Mouse (Mus musculus) hindbrain, embryonic 14.5 days (tissue): ENCODE results near the gene Myo15b. TPM values are rescaled to one million over a fixed set of nuclear protein-coding genes. Genes with fewer than 3 reads are reported as not detected.

Source experiments
- ATAC-seq: fragments of 200-750 bp; cut with Nextera tagmentation; 2 replicates; pipeline ENCODE4 v1.8.0; 2017; ENCODE audit warnings: moderate number of reproducible peaks, mild to moderate bottlenecking, moderate TSS enrichment, moderate library complexity; ENCODE audit not compliant: low FRiP score
- DNase-seq: peaks from one replicate; pipeline ENCODE4 v3.0.0-alpha.2; 2015; ENCODE audit warnings: low spot score
- H3K27ac ChIP-seq: fragments of 300-500 bp; sonication (generic); 2 replicates; pipeline ENCODE4 v1.5.1; 2014; ENCODE audit warnings: mild to moderate bottlenecking, moderate library complexity
- H3K27me3 ChIP-seq: fragments of 300-500 bp; sonication (generic); 2 replicates; pipeline ENCODE4 v1.6.1; 2014; ENCODE audit warnings: mild to moderate bottlenecking, low read length, mixed read lengths; ENCODE audit not compliant: control insufficient read depth, insufficient read depth
- H3K36me3 ChIP-seq: fragments of 300-500 bp; sonication (generic); replicated peaks from 2 replicates; pipeline ENCODE4 v1.6.1; 2014; ENCODE audit not compliant: control insufficient read depth, insufficient read depth
- H3K4me1 ChIP-seq: fragments of 300-500 bp; sonication (generic); replicated peaks from 2 replicates; pipeline ENCODE4 v1.6.1; 2014; ENCODE audit warnings: antibody characterized with exemption, low read length, mixed read lengths; ENCODE audit not compliant: control insufficient read depth, insufficient read depth
- H3K4me2 ChIP-seq: fragments of 300-500 bp; sonication (generic); replicated peaks from 2 replicates; pipeline ENCODE4 v1.6.1; 2014; ENCODE audit warnings: mild to moderate bottlenecking, moderate library complexity
- H3K4me3 ChIP-seq: fragments of 300-500 bp; sonication (generic); replicated peaks from 2 replicates; pipeline ENCODE4 v1.5.1; 2014; ENCODE audit warnings: mild to moderate bottlenecking, low read length
- H3K9ac ChIP-seq: fragments of 300-500 bp; sonication (generic); 2 replicates; pipeline ENCODE4 v1.6.1; 2014
- H3K9me3 ChIP-seq: fragments of 300-500 bp; sonication (generic); 2 replicates; pipeline ENCODE4 v1.6.1; 2016; ENCODE audit warnings: low read length; ENCODE audit not compliant: control insufficient read depth
- WGBS: fragments of 180-500 bp; shearing (Covaris S2); extraction: QIAGEN DNeasy Blood & Tissue Kit; methylation state at CpG from one replicate; pipeline ENCODE4 v1.1.7; 2014; 5-methylcytosine and 5-hydroxymethylcytosine counted together
- polyA plus RNA-seq: library from polyadenylated mRNA; unstranded; fragments of >200 nt; fragmentation: Nextera tagmentation; extraction: Ambion mirVana; gene quantifications from 2 replicates; pipeline ENCODE4 v1.2.1, GENCODE M21; 2014

The Myo15b gene
- polyA plus RNA-seq, 1 experiment from 2014 or later, result not detected

GRCm38 (mm10) chr11:115918637-115919036 is 60.4 kb downstream of the Myo15b start:
- Histone ChIP-seq H3K36me3 (peaks cover 44% of the 10 kb centered on the region), H3K27ac (no peak overlapping the region), H3K4me1 (no peaks in the 10 kb centered on the region), H3K27me3 (no peaks in the 10 kb centered on the region), H3K9me3 (no peaks in the 10 kb centered on the region), H3K4me2 (no peak overlapping the region), H3K4me3 (no peak overlapping the region), H3K9ac (no peak overlapping the region)
- ATAC-seq, result no peak
- DNase-seq, result no peak
- WGBS, result 92% methylated on average over 5 of the region's 5 CpGs

GRCm38 (mm10) chr11:115919073-115919472 is 60.9 kb downstream of the Myo15b start:
- H3K4me3 ChIP-seq, result no peak overlapping the region
- no peaks in the 10 kb centered on the region for H3K4me1 ChIP-seq
- H3K9me3 ChIP-seq, result no peaks in the 10 kb centered on the region
- peaks cover 49% of the 10 kb centered on the region for H3K36me3 ChIP-seq
- no peak overlapping the region for H3K27ac ChIP-seq
- no peak overlapping the region for H3K4me2 ChIP-seq
- H3K27me3 ChIP-seq, result no peaks in the 10 kb centered on the region
- 92% methylated on average over 5 of the region's 5 CpGs for WGBS
- H3K9ac ChIP-seq, result no peak overlapping the region
- DNase-seq, result no peak
- ATAC-seq, result no peak

GRCm38 (mm10) chr11:115920110-115920818 is 62.1 kb downstream of the Myo15b start:
- ATAC-seq, result no peak
- Histone ChIP-seq H3K9ac (no peak overlapping the region), H3K27me3 (no peaks in the 10 kb centered on the region), H3K4me1 (no peaks in the 10 kb centered on the region), H3K9me3 (no peaks in the 10 kb centered on the region), H3K27ac (no peak overlapping the region), H3K4me2 (no peak overlapping the region), H3K4me3 (no peak overlapping the region), H3K36me3 (peaks cover 56% of the 10 kb centered on the region)
- 47% methylated on average over 6 of the region's 6 CpGs for WGBS
- DNase-seq, result peak; percentile 71

- Histone ChIP-seq H3K4me1 (no peaks in the 10 kb centered on the region), H3K4me3 (no peak overlapping the region), H3K9ac (no peak overlapping the region), H3K9me3 (no peaks in the 10 kb centered on the region), H3K4me2 (no peak overlapping the region), H3K27ac (no peak overlapping the region), H3K27me3 (no peaks in the 10 kb centered on the region), H3K36me3 (peaks cover 50% of the 10 kb centered on the region)
- ATAC-seq, result no peak
- 96% methylated on average over 1 of the region's 1 CpGs for WGBS
- DNase-seq, result no peak
Measured at GRCm38 (mm10) chr11:115921986-115922385, 63.8 kb downstream of the Myo15b start.

- DNase-seq (no peak), ATAC-seq (no peak)
- Histone ChIP-seq H3K4me1 (peaks cover 11% of the 10 kb centered on the region), H3K4me2 (no peak overlapping the region), H3K36me3 (peaks cover 35% of the 10 kb centered on the region), H3K9me3 (no peaks in the 10 kb centered on the region), H3K27ac (no peak overlapping the region), H3K4me3 (no peak overlapping the region), H3K27me3 (no peaks in the 10 kb centered on the region), H3K9ac (no peak overlapping the region)
- WGBS, result 86% methylated on average over 8 of the region's 8 CpGs
Measured at GRCm38 (mm10) chr11:115929031-115929430, 70.8 kb downstream of the Myo15b start.

- Histone ChIP-seq H3K4me2 (no peak overlapping the region), H3K9me3 (no peaks in the 10 kb centered on the region), H3K27ac (no peak overlapping the region), H3K4me1 (peaks cover 19% of the 10 kb centered on the region), H3K27me3 (no peaks in the 10 kb centered on the region), H3K36me3 (peaks cover 27% of the 10 kb centered on the region), H3K4me3 (no peak overlapping the region), H3K9ac (no peak overlapping the region)
- no peak for ATAC-seq
- WGBS, result 97% methylated on average over 2 of the region's 3 CpGs
- DNase-seq, result no peak
Measured at GRCm38 (mm10) chr11:115929818-115930217, 71.6 kb downstream of the Myo15b start.

GRCm38 (mm10) chr11:115931235-115931634 is 73.0 kb downstream of the Myo15b start:
- Histone ChIP-seq H3K9ac (no peak overlapping the region), H3K27me3 (no peaks in the 10 kb centered on the region), H3K4me2 (no peak overlapping the region), H3K36me3 (peaks cover 27% of the 10 kb centered on the region), H3K9me3 (no peaks in the 10 kb centered on the region), H3K27ac (no peak overlapping the region), H3K4me3 (no peak overlapping the region), H3K4me1 (peaks cover 23% of the 10 kb centered on the region)
- ATAC-seq, result no peak
- 74% methylated on average over 3 of the region's 3 CpGs for WGBS
- no peak for DNase-seq

GRCm38 (mm10) chr11:115933108-115933746 is 75.0 kb downstream of the Myo15b start, which contains the start of the genes Sap30bp and Recql5:
Sap30bp (plus strand) TSS chr11:115933282.
Recql5 (minus strand) TSS chr11:115933477.
- peaks cover 34% of the 10 kb centered on the region for H3K36me3 ChIP-seq
- peak within 1 kb of the TSS; percentile 77 for H3K4me3 ChIP-seq
- ATAC-seq, result peak; percentile 99

GRCm38 (mm10) chr11:115933747-115934110 is 75.5 kb downstream of the Myo15b start:
- Histone ChIP-seq H3K9ac (peak overlapping the region; percentile 77), H3K27ac (peak overlapping the region; percentile 34), H3K36me3 (peaks cover 39% of the 10 kb centered on the region), H3K4me3 (peak overlapping the region; percentile 77), H3K4me1 (peaks cover 23% of the 10 kb centered on the region), H3K9me3 (no peaks in the 10 kb centered on the region), H3K4me2 (peak overlapping the region; percentile 90), H3K27me3 (no peaks in the 10 kb centered on the region)
- ATAC-seq (0 out of 2 replicates have a peak, but pooled peaks have one; percentile 4), DNase-seq (no peak)
- under 1% methylated on average over 16 of the region's 16 CpGs for WGBS

More at GRCm38 (mm10) chr11:115933108-115933746, 75.0 kb downstream of the Myo15b start, which contains the start of the genes Sap30bp and Recql5:
- Histone ChIP-seq H3K4me1 (peaks cover 23% of the 10 kb centered on the region), H3K4me2 (peak within 1 kb of the TSS; percentile 99), H3K27me3 (no peaks in the 10 kb centered on the region), H3K9me3 (no peaks in the 10 kb centered on the region), H3K9ac (peak within 1 kb of the TSS; percentile 77), H3K27ac (peak within 1 kb of the TSS; percentile 34)
- 1% methylated on average over 28 of the region's 28 CpGs for WGBS
- peak; percentile 100 for DNase-seq
